Mouse (Mus musculus): ENCODE results near the gene Mrtfa. TPM values are rescaled to one million over a fixed set of nuclear protein-coding genes. Genes with fewer than 3 reads are reported as not detected.

The Mrtfa gene
- polyA plus RNA-seq, 1 experiment from 2014 or later, result 22.3 TPM

DNA sequence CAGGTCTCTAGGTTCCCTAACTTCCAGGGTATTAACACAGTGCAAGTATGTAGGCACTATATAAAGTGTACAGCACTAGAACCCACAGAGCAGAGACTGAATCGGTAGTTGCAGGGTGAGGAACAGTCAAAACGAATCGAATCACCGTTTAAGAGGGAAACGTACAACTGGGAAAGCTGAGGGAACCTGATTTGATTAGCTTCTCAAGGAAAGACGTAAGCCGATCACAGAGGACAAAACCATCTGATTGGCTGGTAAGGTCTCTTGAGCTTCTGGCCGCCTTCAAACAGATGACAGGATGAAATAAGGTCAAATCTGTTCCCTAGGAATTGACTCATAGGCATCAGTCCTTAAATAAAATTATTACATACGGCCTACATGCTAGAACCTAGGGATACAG, 106.7 kb downstream of the Mrtfa start:
- no peak overlapping the region for H3K9ac ChIP-seq (ENCODE audit: low read length)
- ATAC-seq (ENCODE audit: insufficient number of reproducible peaks, low FRiP score, low TSS enrichment, low read depth), result no peak
- no peak for DNase-seq (ENCODE audit: low spot score)
- no peaks in the 10 kb centered on the region for H3K9me3 ChIP-seq (ENCODE audit: control insufficient read depth, low read length)
- H3K4me1 ChIP-seq (ENCODE audit: control insufficient read depth, insufficient read depth, low read length), result no peaks in the 10 kb centered on the region
- H3K36me3 ChIP-seq (ENCODE audit: control insufficient read depth, insufficient read depth, low read length), result no peaks in the 10 kb centered on the region
- H3K27ac ChIP-seq (replicated peaks; ENCODE audit: low read depth, low read length), result 0 out of 2 replicates have a peak overlapping the region, but pooled peaks have one; percentile 4
- no peak overlapping the region for H3K4me3 ChIP-seq (ENCODE audit: low read depth, low read length)
- H3K4me2 ChIP-seq (ENCODE audit: low read depth, severe bottlenecking), result no peak overlapping the region
- no peaks in the 10 kb centered on the region for H3K27me3 ChIP-seq (ENCODE audit: control insufficient read depth, insufficient read depth, low read length)
- WGBS, result 76% methylated on average over 9 of the region's 9 CpGs

- no peak for ATAC-seq (ENCODE audit: insufficient number of reproducible peaks, low FRiP score, low TSS enrichment, low read depth)
- Histone ChIP-seq H3K9me3 (ENCODE audit: control insufficient read depth, low read length) (no peaks in the 10 kb centered on the region), H3K4me3 (ENCODE audit: low read depth, low read length) (no peak overlapping the region), H3K4me1 (ENCODE audit: control insufficient read depth, insufficient read depth, low read length) (no peaks in the 10 kb centered on the region), H3K27me3 (ENCODE audit: control insufficient read depth, insufficient read depth, low read length) (no peaks in the 10 kb centered on the region), H3K4me2 (ENCODE audit: low read depth, severe bottlenecking) (no peak overlapping the region), H3K9ac (ENCODE audit: low read length) (no peak overlapping the region), H3K36me3 (ENCODE audit: control insufficient read depth, insufficient read depth, low read length) (no peaks in the 10 kb centered on the region), H3K27ac (replicated peaks; ENCODE audit: low read depth, low read length) (no peak overlapping the region)
- DNase-seq (ENCODE audit: low spot score), result no peak
- WGBS, result 61% methylated on average over 4 of the region's 4 CpGs
Measured at GRCm38 (mm10) chr15:81083281-81083680, 107.3 kb downstream of the Mrtfa start.

GRCm38 (mm10) chr15:81081216-81081615, 109.3 kb downstream of the Mrtfa start:
- H3K4me2 ChIP-seq (ENCODE audit: low read depth, severe bottlenecking), result no peak overlapping the region
- no peaks in the 10 kb centered on the region for H3K36me3 ChIP-seq (ENCODE audit: control insufficient read depth, insufficient read depth, low read length)
- H3K27me3 ChIP-seq (ENCODE audit: control insufficient read depth, insufficient read depth, low read length), result no peaks in the 10 kb centered on the region
- ATAC-seq (ENCODE audit: insufficient number of reproducible peaks, low FRiP score, low TSS enrichment, low read depth), result no peak
- no peak overlapping the region for H3K27ac ChIP-seq (replicated peaks; ENCODE audit: low read depth, low read length)
- H3K4me3 ChIP-seq (ENCODE audit: low read depth, low read length), result no peak overlapping the region
- DNase-seq (ENCODE audit: low spot score), result no peak
- H3K9ac ChIP-seq (ENCODE audit: low read length), result no peak overlapping the region
- 58% methylated on average over 4 of the region's 4 CpGs for WGBS
- no peaks in the 10 kb centered on the region for H3K9me3 ChIP-seq (ENCODE audit: control insufficient read depth, low read length)
- H3K4me1 ChIP-seq (ENCODE audit: control insufficient read depth, insufficient read depth, low read length), result no peaks in the 10 kb centered on the region

DNA sequence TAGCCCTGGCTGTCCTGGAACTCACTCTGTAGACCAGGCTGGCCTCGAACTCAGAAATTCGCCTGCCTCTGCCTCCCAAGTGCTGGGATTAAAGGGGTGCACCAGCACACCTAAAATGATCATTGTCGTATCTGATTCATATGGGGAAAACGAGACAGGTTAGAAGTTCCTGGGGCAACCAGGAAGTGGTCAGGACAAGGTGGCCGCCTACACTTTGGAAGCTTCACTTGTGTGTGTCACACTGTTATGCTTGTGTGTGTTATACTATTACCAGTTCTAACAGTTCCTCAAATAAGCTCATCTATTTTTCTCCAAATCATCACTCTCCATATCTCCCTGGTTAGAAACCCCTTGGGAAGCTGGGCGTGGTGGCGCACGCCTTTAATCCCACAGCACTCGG, 110.2 kb downstream of the Mrtfa start:
- Histone ChIP-seq H3K4me3 (ENCODE audit: low read depth, low read length) (no peak overlapping the region), H3K4me2 (ENCODE audit: low read depth, severe bottlenecking) (no peak overlapping the region), H3K9ac (ENCODE audit: low read length) (no peak overlapping the region), H3K4me1 (ENCODE audit: control insufficient read depth, insufficient read depth, low read length) (no peaks in the 10 kb centered on the region), H3K27ac (replicated peaks; ENCODE audit: low read depth, low read length) (no peak overlapping the region), H3K9me3 (ENCODE audit: control insufficient read depth, low read length) (no peaks in the 10 kb centered on the region), H3K27me3 (ENCODE audit: control insufficient read depth, insufficient read depth, low read length) (no peaks in the 10 kb centered on the region), H3K36me3 (ENCODE audit: control insufficient read depth, insufficient read depth, low read length) (no peaks in the 10 kb centered on the region)
- ATAC-seq (ENCODE audit: insufficient number of reproducible peaks, low FRiP score, low TSS enrichment, low read depth) (no peak), DNase-seq (ENCODE audit: low spot score) (no peak)
- WGBS, result 93% methylated on average over 9 of the region's 9 CpGs

- no peak overlapping the region for H3K27ac ChIP-seq (replicated peaks; ENCODE audit: low read depth, low read length)
- DNase-seq (ENCODE audit: low spot score) (no peak), ATAC-seq (ENCODE audit: insufficient number of reproducible peaks, low FRiP score, low TSS enrichment, low read depth) (no peak)
- H3K9me3 ChIP-seq (ENCODE audit: control insufficient read depth, low read length), result no peaks in the 10 kb centered on the region
- H3K4me2 ChIP-seq (ENCODE audit: low read depth, severe bottlenecking), result no peak overlapping the region
- H3K27me3 ChIP-seq (ENCODE audit: control insufficient read depth, insufficient read depth, low read length), result no peaks in the 10 kb centered on the region
- no peaks in the 10 kb centered on the region for H3K4me1 ChIP-seq (ENCODE audit: control insufficient read depth, insufficient read depth, low read length)
- H3K36me3 ChIP-seq (ENCODE audit: control insufficient read depth, insufficient read depth, low read length), result no peaks in the 10 kb centered on the region
- no peak overlapping the region for H3K9ac ChIP-seq (ENCODE audit: low read length)
- WGBS, result 88% methylated on average over 3 of the region's 3 CpGs
- H3K4me3 ChIP-seq (ENCODE audit: low read depth, low read length), result no peak overlapping the region
Measured at GRCm38 (mm10) chr15:81079255-81079654, 111.3 kb downstream of the Mrtfa start.

DNA sequence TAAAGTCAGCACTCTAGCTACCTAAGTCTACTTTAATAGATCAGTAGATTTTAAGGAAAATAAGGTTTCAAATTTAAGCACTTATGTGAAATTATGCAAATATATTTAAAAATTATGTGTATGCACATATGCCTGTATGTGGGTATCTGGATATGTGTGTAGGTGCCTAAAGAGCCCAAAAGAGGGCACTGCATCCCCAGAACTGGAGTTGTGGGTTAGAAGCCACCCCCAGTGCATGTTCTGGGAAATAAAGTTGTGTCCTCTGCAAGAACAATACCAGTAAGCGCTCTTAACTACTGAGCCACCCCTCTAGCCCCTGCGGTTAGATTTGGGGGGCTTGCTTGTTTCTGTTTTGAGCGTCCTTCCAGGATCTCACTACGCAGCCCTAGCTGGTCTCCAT, 113.0 kb downstream of the Mrtfa start:
- DNase-seq (ENCODE audit: low spot score) (no peak), ATAC-seq (ENCODE audit: insufficient number of reproducible peaks, low FRiP score, low TSS enrichment, low read depth) (no peak)
- Histone ChIP-seq H3K9ac (ENCODE audit: low read length) (no peak overlapping the region), H3K27ac (replicated peaks; ENCODE audit: low read depth, low read length) (no peak overlapping the region), H3K9me3 (ENCODE audit: control insufficient read depth, low read length) (no peaks in the 10 kb centered on the region), H3K36me3 (ENCODE audit: control insufficient read depth, insufficient read depth, low read length) (no peaks in the 10 kb centered on the region), H3K4me3 (ENCODE audit: low read depth, low read length) (no peak overlapping the region), H3K27me3 (ENCODE audit: control insufficient read depth, insufficient read depth, low read length) (no peaks in the 10 kb centered on the region), H3K4me1 (ENCODE audit: control insufficient read depth, insufficient read depth, low read length) (no peaks in the 10 kb centered on the region), H3K4me2 (ENCODE audit: low read depth, severe bottlenecking) (no peak overlapping the region)
- WGBS, result 93% methylated on average over 4 of the region's 4 CpGs

- no peak for ATAC-seq (ENCODE audit: insufficient number of reproducible peaks, low FRiP score, low TSS enrichment, low read depth)
- 80% methylated on average over 1 of the region's 1 CpGs for WGBS
- Histone ChIP-seq H3K27ac (replicated peaks; ENCODE audit: low read depth, low read length) (no peak overlapping the region), H3K4me3 (ENCODE audit: low read depth, low read length) (no peak overlapping the region), H3K9ac (ENCODE audit: low read length) (no peak overlapping the region), H3K9me3 (ENCODE audit: control insufficient read depth, low read length) (no peaks in the 10 kb centered on the region), H3K4me1 (ENCODE audit: control insufficient read depth, insufficient read depth, low read length) (no peaks in the 10 kb centered on the region), H3K4me2 (ENCODE audit: low read depth, severe bottlenecking) (no peak overlapping the region), H3K36me3 (ENCODE audit: control insufficient read depth, insufficient read depth, low read length) (no peaks in the 10 kb centered on the region), H3K27me3 (ENCODE audit: control insufficient read depth, insufficient read depth, low read length) (no peaks in the 10 kb centered on the region)
- no peak for DNase-seq (ENCODE audit: low spot score)
Measured at GRCm38 (mm10) chr15:81074543-81074942, 116.0 kb downstream of the Mrtfa start.

DNA sequence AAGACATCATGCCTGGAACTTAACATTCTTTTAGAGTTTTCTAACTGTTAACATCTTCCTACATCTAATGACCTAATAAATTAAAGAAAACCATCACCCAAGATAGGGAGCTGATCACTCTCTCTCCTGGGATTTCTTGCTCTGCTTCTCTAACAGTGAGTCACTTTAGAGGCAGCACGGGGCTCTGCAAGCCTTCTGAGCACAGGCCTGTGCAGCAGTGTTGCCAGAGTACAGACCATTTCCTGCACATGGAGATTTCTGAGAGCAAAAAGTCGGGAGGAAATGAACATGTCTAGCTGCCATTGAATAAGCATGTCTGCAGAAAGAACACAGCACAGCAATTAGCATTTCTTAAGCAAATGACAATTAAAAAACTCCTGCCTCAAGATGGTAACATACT, 116.8 kb downstream of the Mrtfa start:
- H3K9ac ChIP-seq (ENCODE audit: low read length), result no peak overlapping the region
- H3K4me1 ChIP-seq (ENCODE audit: control insufficient read depth, insufficient read depth, low read length), result no peaks in the 10 kb centered on the region
- no peaks in the 10 kb centered on the region for H3K9me3 ChIP-seq (ENCODE audit: control insufficient read depth, low read length)
- no peak overlapping the region for H3K4me2 ChIP-seq (ENCODE audit: low read depth, severe bottlenecking)
- H3K4me3 ChIP-seq (ENCODE audit: low read depth, low read length), result no peak overlapping the region
- no peak overlapping the region for H3K27ac ChIP-seq (replicated peaks; ENCODE audit: low read depth, low read length)
- no peak for DNase-seq (ENCODE audit: low spot score)
- no peaks in the 10 kb centered on the region for H3K36me3 ChIP-seq (ENCODE audit: control insufficient read depth, insufficient read depth, low read length)
- 66% methylated on average over 2 of the region's 2 CpGs for WGBS
- H3K27me3 ChIP-seq (ENCODE audit: control insufficient read depth, insufficient read depth, low read length), result no peaks in the 10 kb centered on the region
- ATAC-seq (ENCODE audit: insufficient number of reproducible peaks, low FRiP score, low TSS enrichment, low read depth), result no peak

DNA sequence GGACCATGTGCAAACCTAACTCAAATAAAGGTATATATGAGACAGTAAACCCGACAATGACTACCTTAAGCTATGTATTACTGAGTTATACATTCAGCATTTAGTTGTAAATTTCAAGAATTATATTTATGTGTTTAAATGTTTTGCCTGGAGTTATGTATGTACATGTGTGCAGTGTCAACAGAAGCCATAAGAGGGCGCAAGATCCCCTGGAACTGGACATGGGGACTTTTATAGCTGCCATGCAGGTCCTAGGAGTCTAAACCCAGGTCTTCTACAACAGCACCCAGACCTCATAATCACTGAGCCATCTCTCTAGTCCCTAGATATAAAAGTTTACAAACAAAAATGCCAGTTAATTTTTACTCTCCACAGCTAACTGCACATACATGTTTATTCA, 117.8 kb downstream of the Mrtfa start:
- H3K27me3 ChIP-seq (ENCODE audit: control insufficient read depth, insufficient read depth, low read length), result no peaks in the 10 kb centered on the region
- no peaks in the 10 kb centered on the region for H3K9me3 ChIP-seq (ENCODE audit: control insufficient read depth, low read length)
- DNase-seq (ENCODE audit: low spot score) (peak; percentile 42), ATAC-seq (ENCODE audit: insufficient number of reproducible peaks, low FRiP score, low TSS enrichment, low read depth) (no peak)
- no peak overlapping the region for H3K9ac ChIP-seq (ENCODE audit: low read length)
- H3K36me3 ChIP-seq (ENCODE audit: control insufficient read depth, insufficient read depth, low read length), result no peaks in the 10 kb centered on the region
- WGBS, result 77% methylated on average over 2 of the region's 2 CpGs
- H3K4me3 ChIP-seq (ENCODE audit: low read depth, low read length), result no peak overlapping the region
- no peak overlapping the region for H3K4me2 ChIP-seq (ENCODE audit: low read depth, severe bottlenecking)
- no peak overlapping the region for H3K27ac ChIP-seq (replicated peaks; ENCODE audit: low read depth, low read length)
- no peaks in the 10 kb centered on the region for H3K4me1 ChIP-seq (ENCODE audit: control insufficient read depth, insufficient read depth, low read length)

Measured in limb, embryonic 11.5 days (tissue).